Mouse (Mus musculus): ENCODE results near the gene A630076J17Rik. TPM values are rescaled to one million over a fixed set of nuclear protein-coding genes. Genes with fewer than 3 reads are reported as not detected.

Gene A630076J17Rik
- polyA plus RNA-seq, 1 experiment, result not detected

- TF ChIP-seq CTCF (conservative IDR thresholded peaks at IDR 0.05; ENCODE audit: insufficient read depth, insufficient read length, low read depth, low read length), result no peak
- TF ChIP-seq POLR2A (IDR thresholded peaks at IDR 0.05; ENCODE audit: low read depth, low read length), result no peak
- no peaks in the 10 kb centered on the region for H3K4me1 ChIP-seq (ENCODE audit: control insufficient read depth, insufficient read depth, low read length)
- no peak overlapping the region for H3K4me3 ChIP-seq (ENCODE audit: insufficient read depth, low read depth, low read length)
- H3K27me3 ChIP-seq (replicated peaks; ENCODE audit: control insufficient read depth, insufficient read depth, low read length), result no peaks in the 10 kb centered on the region
- H3K36me3 ChIP-seq (ENCODE audit: control insufficient read depth, insufficient read depth, low read length), result no peaks in the 10 kb centered on the region
- H3K27ac ChIP-seq (ENCODE audit: insufficient read depth, low read depth, low read length), result no peak overlapping the region
- no peak for DNase-seq
- 61% methylated on average over 8 of the region's 8 CpGs for WGBS
Measured at GRCm38 (mm10) chr3:107216400-107217100, 13.9 kb upstream of the A630076J17Rik start.

- no peak overlapping the region for H3K27ac ChIP-seq (ENCODE audit: insufficient read depth, low read depth, low read length)
- no peak for DNase-seq
Measured at GRCm38 (mm10) chr3:107217101-107217480, 13.3 kb upstream of the A630076J17Rik start.

GRCm38 (mm10) chr3:107218572-107218971, 11.8 kb upstream of the A630076J17Rik start:
- TF ChIP-seq POLR2A (IDR thresholded peaks at IDR 0.05; ENCODE audit: low read depth, low read length) (no peak), CTCF (conservative IDR thresholded peaks at IDR 0.05; ENCODE audit: insufficient read depth, insufficient read length, low read depth, low read length) (no peak)
- no peak for DNase-seq
- WGBS, result 83% methylated on average over 7 of the region's 7 CpGs
- Histone ChIP-seq H3K4me3 (ENCODE audit: insufficient read depth, low read depth, low read length) (no peak overlapping the region), H3K27ac (ENCODE audit: insufficient read depth, low read depth, low read length) (no peak overlapping the region), H3K36me3 (ENCODE audit: control insufficient read depth, insufficient read depth, low read length) (no peaks in the 10 kb centered on the region), H3K4me1 (ENCODE audit: control insufficient read depth, insufficient read depth, low read length) (no peaks in the 10 kb centered on the region), H3K27me3 (replicated peaks; ENCODE audit: control insufficient read depth, insufficient read depth, low read length) (no peaks in the 10 kb centered on the region)

More at GRCm38 (mm10) chr3:107217101-107217480, 13.3 kb upstream of the A630076J17Rik start:
- no peaks in the 10 kb centered on the region for H3K36me3 ChIP-seq (ENCODE audit: control insufficient read depth, insufficient read depth, low read length)
- WGBS, result 72% methylated on average over 3 of the region's 3 CpGs
- no peak overlapping the region for H3K4me3 ChIP-seq (ENCODE audit: insufficient read depth, low read depth, low read length)
- TF ChIP-seq POLR2A (IDR thresholded peaks at IDR 0.05; ENCODE audit: low read depth, low read length) (no peak), CTCF (conservative IDR thresholded peaks at IDR 0.05; ENCODE audit: insufficient read depth, insufficient read length, low read depth, low read length) (no peak)
- H3K27me3 ChIP-seq (replicated peaks; ENCODE audit: control insufficient read depth, insufficient read depth, low read length), result no peaks in the 10 kb centered on the region
- H3K4me1 ChIP-seq (ENCODE audit: control insufficient read depth, insufficient read depth, low read length), result no peaks in the 10 kb centered on the region

- no peak within 1 kb of the TSS for H3K4me3 ChIP-seq (ENCODE audit: insufficient read depth, low read depth, low read length)
- no peaks in the 10 kb centered on the region for H3K36me3 ChIP-seq (ENCODE audit: control insufficient read depth, insufficient read depth, low read length)
- no peak for DNase-seq
- TF ChIP-seq CTCF (conservative IDR thresholded peaks at IDR 0.05; ENCODE audit: insufficient read depth, insufficient read length, low read depth, low read length) (no peak), POLR2A (IDR thresholded peaks at IDR 0.05; ENCODE audit: low read depth, low read length) (no peak)
- H3K27me3 ChIP-seq (replicated peaks; ENCODE audit: control insufficient read depth, insufficient read depth, low read length), result no peaks in the 10 kb centered on the region
- WGBS, result 88% methylated on average over 10 of the region's 10 CpGs
- no peaks in the 10 kb centered on the region for H3K4me1 ChIP-seq (ENCODE audit: control insufficient read depth, insufficient read depth, low read length)
- H3K27ac ChIP-seq (ENCODE audit: insufficient read depth, low read depth, low read length), result no peak within 1 kb of the TSS
Measured at GRCm38 (mm10) chr3:107221608-107222007, 8.8 kb upstream of the A630076J17Rik start, which contains the start of gene Cym. Gene Cym (minus strand): TSS chr3:107221732.

GRCm38 (mm10) chr3:107223230-107223629, 7.2 kb upstream of the A630076J17Rik start:
- no peak for TF ChIP-seq CTCF (conservative IDR thresholded peaks at IDR 0.05; ENCODE audit: insufficient read depth, insufficient read length, low read depth, low read length)
- TF ChIP-seq POLR2A (IDR thresholded peaks at IDR 0.05; ENCODE audit: low read depth, low read length), result no peak
- Histone ChIP-seq H3K36me3 (ENCODE audit: control insufficient read depth, insufficient read depth, low read length) (no peaks in the 10 kb centered on the region), H3K27ac (ENCODE audit: insufficient read depth, low read depth, low read length) (no peak overlapping the region), H3K4me3 (ENCODE audit: insufficient read depth, low read depth, low read length) (no peak overlapping the region), H3K27me3 (replicated peaks; ENCODE audit: control insufficient read depth, insufficient read depth, low read length) (no peaks in the 10 kb centered on the region), H3K4me1 (ENCODE audit: control insufficient read depth, insufficient read depth, low read length) (no peaks in the 10 kb centered on the region)
- DNase-seq, result no peak
- WGBS, result 63% methylated on average over 1 of the region's 1 CpGs

- no peaks in the 10 kb centered on the region for H3K36me3 ChIP-seq (ENCODE audit: control insufficient read depth, insufficient read depth, low read length)
- H3K4me1 ChIP-seq (ENCODE audit: control insufficient read depth, insufficient read depth, low read length), result 0 out of 2 replicates have a peak, but pooled peaks cover 2% of the 10 kb centered on the region
- TF ChIP-seq POLR2A (IDR thresholded peaks at IDR 0.05; ENCODE audit: low read depth, low read length), result no peak
- no peak for TF ChIP-seq CTCF (conservative IDR thresholded peaks at IDR 0.05; ENCODE audit: insufficient read depth, insufficient read length, low read depth, low read length)
- WGBS, result 79% methylated on average over 5 of the region's 5 CpGs
- H3K27me3 ChIP-seq (replicated peaks; ENCODE audit: control insufficient read depth, insufficient read depth, low read length), result no peaks in the 10 kb centered on the region
- no peak overlapping the region for H3K27ac ChIP-seq (ENCODE audit: insufficient read depth, low read depth, low read length)
- DNase-seq, result no peak
- H3K4me3 ChIP-seq (ENCODE audit: insufficient read depth, low read depth, low read length), result no peak overlapping the region
Measured at GRCm38 (mm10) chr3:107225820-107226219, 4.6 kb upstream of the A630076J17Rik start.

- H3K27ac ChIP-seq (ENCODE audit: insufficient read depth, low read depth, low read length), result no peak overlapping the region
Measured at GRCm38 (mm10) chr3:107229221-107229620, 1.2 kb upstream of the A630076J17Rik start.

More at GRCm38 (mm10) chr3:107229221-107229620, 1.2 kb upstream of the A630076J17Rik start:
- Histone ChIP-seq H3K36me3 (ENCODE audit: control insufficient read depth, insufficient read depth, low read length) (no peaks in the 10 kb centered on the region), H3K4me3 (ENCODE audit: insufficient read depth, low read depth, low read length) (no peak overlapping the region), H3K27me3 (replicated peaks; ENCODE audit: control insufficient read depth, insufficient read depth, low read length) (no peaks in the 10 kb centered on the region), H3K4me1 (ENCODE audit: control insufficient read depth, insufficient read depth, low read length) (0 out of 2 replicates have a peak, but pooled peaks cover 5% of the 10 kb centered on the region)
- WGBS, result 67% methylated on average over 5 of the region's 5 CpGs
- TF ChIP-seq CTCF (conservative IDR thresholded peaks at IDR 0.05; ENCODE audit: insufficient read depth, insufficient read length, low read depth, low read length) (no peak), POLR2A (IDR thresholded peaks at IDR 0.05; ENCODE audit: low read depth, low read length) (no peak)
- DNase-seq, result no peak
